Mouse (Mus musculus) bone marrow macrophage, adult 2 months (primary cell): ENCODE data around the gene Rassf3.

Experiments used
- CTCF ChIP-seq: IDR thresholded peaks from 2 replicates; pipeline ENCODE4 v1.5.1; 2012; ENCODE audit warnings: low read depth, mild to moderate bottlenecking, low read length, moderate library complexity
- POLR2A ChIP-seq: IDR thresholded peaks from 2 replicates; pipeline ENCODE4 v1.6.1; 2012; ENCODE audit warnings: mild to moderate bottlenecking, low read depth, low read length, borderline replicate concordance

DNA sequence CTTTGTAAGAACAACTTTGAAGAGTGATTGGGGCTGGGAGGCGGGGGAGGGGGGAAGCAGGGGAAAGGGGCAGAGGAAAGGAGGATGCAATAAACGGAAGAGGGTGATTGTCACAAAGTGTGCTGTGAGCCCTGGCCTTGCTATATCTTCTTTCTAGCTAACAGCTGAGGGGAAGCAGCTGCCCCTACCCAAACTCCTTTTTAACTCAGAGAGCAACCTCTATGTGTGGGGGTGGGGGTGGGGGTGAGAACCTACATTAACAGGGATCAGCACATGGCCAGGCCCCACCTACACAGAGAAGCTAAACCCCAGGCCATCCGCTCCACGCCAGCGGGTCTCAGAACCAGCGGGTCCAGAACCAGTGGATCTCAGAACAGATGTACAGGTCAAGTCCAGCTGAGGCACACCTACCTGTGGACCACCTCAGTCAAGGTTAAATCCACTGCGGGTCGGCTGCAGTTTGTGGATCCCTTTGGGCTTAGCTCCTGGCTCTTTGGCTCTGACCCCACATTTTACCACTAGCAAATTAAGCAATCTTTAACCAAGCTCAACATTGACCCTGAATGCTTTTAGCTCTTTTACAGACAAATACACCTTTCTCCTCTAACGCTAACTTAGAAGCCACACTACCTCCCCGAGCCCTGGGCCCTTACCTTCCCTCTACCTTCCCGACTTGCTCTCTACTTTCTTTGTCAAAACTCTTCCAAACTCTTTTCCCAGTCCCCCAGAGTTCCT lies 64.3 kb downstream of the Rassf3 start:
- TF ChIP-seq CTCF: no peak
- TF ChIP-seq POLR2A: no peak
